Comparison of ENCODE assay signal across 8 mouse cellular contexts in genomic region chr7:135464689-135465259, GRCm38 (mm10). TPM values are rescaled to one million over a fixed set of nuclear protein-coding genes. Genes with fewer than 3 reads are reported as not detected.
A peak's percentile ranks its signal among the peaks of the same experiment; 100 is the strongest.
DNase-seq lines count a peak whose midpoint lies in the region; ATAC-seq and TF ChIP-seq lines count a peak whose summit lies in the region.

No protein-coding gene starts in this region.

- H3K4me2 ChIP-seq in lung, embryonic 14.5 days = no peak overlapping the region
- H3K4me2 ChIP-seq in embryonic facial prominence, embryonic 11.5 days (ENCODE audit: low read depth, low read length) = no peak overlapping the region
- H3K4me2 ChIP-seq in lung, postnatal 0 days (replicated peaks; ENCODE audit: low read depth, low read length) = no peak overlapping the region

- DNase-seq in lung, embryonic 14.5 days = peak; percentile 76
- DNase-seq in lung, adult 18-20 months = no peak
- DNase-seq in adrenal gland, postnatal 36 days = peak; percentile 52 to 65
- DNase-seq in embryonic facial prominence, embryonic 11.5 days (ENCODE audit: low spot score) = peak; percentile 78
- DNase-seq in hindlimb bud, embryonic 11.5 days (ENCODE audit: extremely low spot score, low read depth, low spot score) = peak; percentile 54
- DNase-seq in lung, postnatal 0 days (ENCODE audit: low spot score) = peak; percentile 33
- peak; percentile 44 for DNase-seq in retina, postnatal 7 days (ENCODE audit: low read depth, low spot score)
- DNase-seq in spleen, adult 12 weeks (ENCODE audit: low spot score) = no peak

- TF ChIP-seq CTCF in lung, embryonic 14.5 days (IDR thresholded peaks at IDR 0.05; ENCODE audit: low read depth) = peak; percentile 78
- TF ChIP-seq CTCF in lung, postnatal 0 days (IDR thresholded peaks at IDR 0.05) = peak; percentile 70

- no peaks in the 10 kb centered on the region for H3K4me1 ChIP-seq in lung, embryonic 14.5 days (ENCODE audit: insufficient read depth)
- H3K4me1 ChIP-seq in embryonic facial prominence, embryonic 11.5 days (ENCODE audit: control insufficient read depth, insufficient read depth, low read length) = no peaks in the 10 kb centered on the region
- no peaks in the 10 kb centered on the region for H3K4me1 ChIP-seq in lung, postnatal 0 days (ENCODE audit: insufficient read depth, low read depth, low read length)

- no peaks in the 10 kb centered on the region for H3K27me3 ChIP-seq in lung, embryonic 14.5 days (ENCODE audit: insufficient read depth, low read length)
- no peaks in the 10 kb centered on the region for H3K27me3 ChIP-seq in embryonic facial prominence, embryonic 11.5 days (ENCODE audit: control insufficient read depth, insufficient read depth, low read length)
- no peaks in the 10 kb centered on the region for H3K27me3 ChIP-seq in lung, postnatal 0 days (replicated peaks; ENCODE audit: insufficient read depth, low read length)

- ATAC-seq in lung, embryonic 14.5 days (ENCODE audit: insufficient read depth) = no peak; the same call in 1 of the 2 replicates
- ATAC-seq in embryonic facial prominence, embryonic 11.5 days (replicated peaks; ENCODE audit: insufficient number of reproducible peaks, low FRiP score, low TSS enrichment, low read depth) = no peak
- no peak for ATAC-seq in lung, postnatal 0 days

- no peaks in the 10 kb centered on the region for H3K9me3 ChIP-seq in lung, embryonic 14.5 days (ENCODE audit: low read depth, low read length)
- H3K9me3 ChIP-seq in embryonic facial prominence, embryonic 11.5 days (replicated peaks; ENCODE audit: control insufficient read depth, low read length) = no peaks in the 10 kb centered on the region
- H3K9me3 ChIP-seq in lung, postnatal 0 days (ENCODE audit: low read length) = no peaks in the 10 kb centered on the region

- WGBS in lung, embryonic 14.5 days = 43% methylated on average over 3 of the region's 3 CpGs
- WGBS in embryonic facial prominence, embryonic 11.5 days = 40% methylated on average over 3 of the region's 3 CpGs
- 46% methylated on average over 3 of the region's 3 CpGs for WGBS in lung, postnatal 0 days

- H3K9ac ChIP-seq in lung, embryonic 14.5 days = no peak overlapping the region
- no peak overlapping the region for H3K9ac ChIP-seq in embryonic facial prominence, embryonic 11.5 days (replicated peaks; ENCODE audit: low read length)
- no peak overlapping the region for H3K9ac ChIP-seq in lung, postnatal 0 days (replicated peaks; ENCODE audit: low read depth)

- TF ChIP-seq EP300 in lung, postnatal 0 days (IDR thresholded peaks at IDR 0.05) = no peak

- no peaks in the 10 kb centered on the region for H3K36me3 ChIP-seq in lung, embryonic 14.5 days (ENCODE audit: insufficient read depth)
- no peaks in the 10 kb centered on the region for H3K36me3 ChIP-seq in embryonic facial prominence, embryonic 11.5 days (replicated peaks; ENCODE audit: control insufficient read depth, insufficient read depth, low read depth, low read length)
- no peaks in the 10 kb centered on the region for H3K36me3 ChIP-seq in lung, postnatal 0 days (ENCODE audit: insufficient read depth, low read length)

- no peak overlapping the region for H3K4me3 ChIP-seq in lung, embryonic 14.5 days (ENCODE audit: low read depth, low read length)
- H3K4me3 ChIP-seq in embryonic facial prominence, embryonic 11.5 days (ENCODE audit: low read depth, low read length) = no peak overlapping the region
- no peak overlapping the region for H3K4me3 ChIP-seq in lung, postnatal 0 days (ENCODE audit: low read depth, low read length)

- H3K27ac ChIP-seq in lung, embryonic 14.5 days (ENCODE audit: low read depth) = no peak overlapping the region
- no peak overlapping the region for H3K27ac ChIP-seq in embryonic facial prominence, embryonic 11.5 days (replicated peaks; ENCODE audit: low read depth, low read length)
- no peak overlapping the region for H3K27ac ChIP-seq in lung, postnatal 0 days (ENCODE audit: low read length)

RNA-seq across cellular contexts. Expression of gene Foxi2, which starts 54.7 kb away (rescaled TPM):
- polyA plus RNA-seq in lung, embryonic 14.5 days (2014; fragmentation: Nextera tagmentation; extraction: Ambion mirVana) = not detected in 2 replicates
- total RNA-seq in adrenal gland, postnatal 36 days (2021) = not detected
- polyA plus RNA-seq in embryonic facial prominence, embryonic 11.5 days (2014; fragmentation: Nextera tagmentation; extraction: Ambion mirVana) = 0.93 and 0.97 TPM in 2 replicates
- polyA plus RNA-seq in lung, postnatal 0 days (2015; fragmentation: Nextera tagmentation; extraction: Ambion mirVana) = not detected in 2 replicates

Comparison
In these comparisons a context has a peak if more than half of its experiments do, and no peak if none do; other contexts are left out.
1. DNase-seq: peak in lung, embryonic 14.5 days (single experiment), adrenal gland, postnatal 36 days (2 of 2), embryonic facial prominence, embryonic 11.5 days (single experiment), hindlimb bud, embryonic 11.5 days (single experiment), lung, postnatal 0 days (single experiment) and retina, postnatal 7 days (single experiment); none in lung, adult 18-20 months (0 of 2) and spleen, adult 12 weeks (single experiment).